Mouse (Mus musculus) hindbrain, embryonic 10.5 days (tissue): ENCODE data around the gene Ugp2. TPM values are rescaled to one million over a fixed set of nuclear protein-coding genes. Genes with fewer than 3 reads are reported as not detected.
"Not testable (repeated sequence)": the region's sequence is repeated elsewhere in the genome, so short reads cannot be mapped to it uniquely, and the experiment has no call there.

Experiments
- DNase-seq: peaks from one replicate; pipeline ENCODE4 v3.0.0-alpha.2; 2017; ENCODE audit warnings: low spot score
- H3K27ac ChIP-seq: fragments of 300-500 bp; sonication (generic); 2 replicates; pipeline ENCODE4 v1.5.1; 2016; ENCODE audit warnings: mild to moderate bottlenecking, moderate library complexity
- H3K27me3 ChIP-seq: fragments of 300-500 bp; sonication (generic); 2 replicates; pipeline ENCODE4 v1.6.1; 2016; ENCODE audit warnings: mild to moderate bottlenecking; ENCODE audit not compliant: poor library complexity, insufficient read depth, severe bottlenecking
- H3K36me3 ChIP-seq: fragments of 300-500 bp; sonication (generic); 2 replicates; pipeline ENCODE4 v1.6.1; 2016; ENCODE audit warnings: mild to moderate bottlenecking, moderate library complexity
- H3K4me1 ChIP-seq: fragments of 300-500 bp; sonication (generic); replicated peaks from 2 replicates; pipeline ENCODE4 v1.6.1; 2016; ENCODE audit warnings: mild to moderate bottlenecking
- H3K4me3 ChIP-seq: fragments of 300-500 bp; sonication (generic); 2 replicates; pipeline ENCODE4 v1.5.1; 2016; ENCODE audit warnings: mild to moderate bottlenecking, moderate library complexity
- H3K9me3 ChIP-seq: fragments of 300-500 bp; sonication (generic); 2 replicates; pipeline ENCODE4 v1.6.1; 2016; ENCODE audit warnings: mild to moderate bottlenecking, moderate library complexity
- WGBS: fragments of 180-500 bp; shearing (Covaris S2); methylation state at CpG from one replicate; pipeline ENCODE4 v1.1.7; 2016; 5-methylcytosine and 5-hydroxymethylcytosine counted together
- polyA plus RNA-seq: library from polyadenylated mRNA; unstranded; fragments of >200 nt; fragmentation: Nextera tagmentation; extraction: Ambion mirVana; gene quantifications from 2 replicates; pipeline ENCODE4 v1.2.1, GENCODE M21; 2016

The Ugp2 gene
- polyA plus RNA-seq, 1 experiment from 2014 or later: 55.7 TPM

- H3K4me3 ChIP-seq: no peak overlapping the region
- no peaks in the 10 kb centered on the region for H3K9me3 ChIP-seq
- 97% methylated on average over 5 of the region's 5 CpGs for WGBS
- DNase-seq: no peak
- peaks cover 83% of the 10 kb centered on the region for H3K36me3 ChIP-seq
- H3K27ac ChIP-seq: no peak overlapping the region
- no peaks in the 10 kb centered on the region for H3K27me3 ChIP-seq
- no peaks in the 10 kb centered on the region for H3K4me1 ChIP-seq
Observed at GRCm38 (mm10) chr11:21325781-21326180, 45.2 kb downstream of the Ugp2 start.

- Histone ChIP-seq H3K36me3 (peaks cover 71% of the 10 kb centered on the region), H3K4me3 (no peak overlapping the region), H3K4me1 (no peaks in the 10 kb centered on the region), H3K9me3 (no peaks in the 10 kb centered on the region), H3K27me3 (no peaks in the 10 kb centered on the region), H3K27ac (no peak overlapping the region)
- no peak for DNase-seq
- 87% methylated on average over 3 of the region's 3 CpGs for WGBS
Observed at GRCm38 (mm10) chr11:21322349-21322748, 48.7 kb downstream of the Ugp2 start.

- no peak overlapping the region for H3K4me3 ChIP-seq
- H3K36me3 ChIP-seq: peaks cover 70% of the 10 kb centered on the region
- no peak overlapping the region for H3K27ac ChIP-seq
- no peaks in the 10 kb centered on the region for H3K27me3 ChIP-seq
- no peaks in the 10 kb centered on the region for H3K9me3 ChIP-seq
- WGBS: 85% methylated on average over 3 of the region's 3 CpGs
- no peak for DNase-seq
- H3K4me1 ChIP-seq: no peaks in the 10 kb centered on the region
Observed at GRCm38 (mm10) chr11:21321577-21321976, 49.4 kb downstream of the Ugp2 start.

- Histone ChIP-seq H3K4me1 (no peaks in the 10 kb centered on the region), H3K36me3 (peaks cover 57% of the 10 kb centered on the region), H3K27me3 (no peaks in the 10 kb centered on the region), H3K9me3 (no peaks in the 10 kb centered on the region), H3K27ac (no peak overlapping the region), H3K4me3 (no peak overlapping the region)
- DNase-seq: no peak
- 91% methylated on average over 9 of the region's 9 CpGs for WGBS
Observed at GRCm38 (mm10) chr11:21313922-21314657, 56.9 kb downstream of the Ugp2 start.

- Histone ChIP-seq H3K4me1 (no peaks in the 10 kb centered on the region), H3K9me3 (no peaks in the 10 kb centered on the region), H3K4me3 (no peak overlapping the region), H3K36me3 (peaks cover 46% of the 10 kb centered on the region), H3K27me3 (no peaks in the 10 kb centered on the region), H3K27ac (no peak overlapping the region)
- WGBS: 64% methylated on average over 6 of the region's 6 CpGs
- DNase-seq: no peak
Observed at GRCm38 (mm10) chr11:21309516-21309915, 61.5 kb downstream of the Ugp2 start.

GRCm38 (mm10) chr11:21308119-21308518 is 62.9 kb downstream of the Ugp2 start:
- no peak overlapping the region for H3K4me3 ChIP-seq
- H3K9me3 ChIP-seq: no peaks in the 10 kb centered on the region
- H3K27ac ChIP-seq: no peak overlapping the region
- no peaks in the 10 kb centered on the region for H3K27me3 ChIP-seq
- peaks cover 34% of the 10 kb centered on the region for H3K36me3 ChIP-seq
- 85% methylated on average over 5 of the region's 5 CpGs for WGBS
- DNase-seq: no peak
- no peaks in the 10 kb centered on the region for H3K4me1 ChIP-seq

- no peak overlapping the region for H3K4me3 ChIP-seq
- H3K27ac ChIP-seq: no peak overlapping the region
- H3K36me3 ChIP-seq: peaks cover 34% of the 10 kb centered on the region
- DNase-seq: no peak
- H3K9me3 ChIP-seq: no peaks in the 10 kb centered on the region
- no peaks in the 10 kb centered on the region for H3K4me1 ChIP-seq
- 89% methylated on average over 5 of the region's 5 CpGs for WGBS
- no peaks in the 10 kb centered on the region for H3K27me3 ChIP-seq
Observed at GRCm38 (mm10) chr11:21307078-21307668, 63.8 kb downstream of the Ugp2 start.

GRCm38 (mm10) chr11:21303619-21304018 is 67.4 kb downstream of the Ugp2 start:
- no peak overlapping the region for H3K27ac ChIP-seq
- peaks cover 50% of the 10 kb centered on the region for H3K36me3 ChIP-seq
- no peak overlapping the region for H3K4me3 ChIP-seq
- no peak for DNase-seq
- WGBS: 86% methylated on average over 3 of the region's 3 CpGs
- no peaks in the 10 kb centered on the region for H3K4me1 ChIP-seq
- no peaks in the 10 kb centered on the region for H3K27me3 ChIP-seq
- H3K9me3 ChIP-seq: no peaks in the 10 kb centered on the region

GRCm38 (mm10) chr11:21295486-21295885 is 75.5 kb downstream of the Ugp2 start:
- no peaks in the 10 kb centered on the region for H3K27me3 ChIP-seq
- DNase-seq: no peak
- 95% methylated on average over 5 of the region's 5 CpGs for WGBS
- H3K9me3 ChIP-seq: no peaks in the 10 kb centered on the region
- H3K27ac ChIP-seq: no peak overlapping the region
- H3K4me3 ChIP-seq: no peak overlapping the region
- H3K36me3 ChIP-seq: peaks cover 38% of the 10 kb centered on the region
- no peaks in the 10 kb centered on the region for H3K4me1 ChIP-seq

GRCm38 (mm10) chr11:21288153-21288552 is 82.8 kb downstream of the Ugp2 start:
- H3K27ac ChIP-seq, H3K36me3 ChIP-seq, H3K27me3 ChIP-seq, H3K9me3 ChIP-seq, H3K4me1 ChIP-seq, H3K4me3 ChIP-seq, DNase-seq: not testable (repeated sequence)
- 95% methylated on average over 2 of the region's 2 CpGs for WGBS

GRCm38 (mm10) chr11:21286391-21286790 is 84.6 kb downstream of the Ugp2 start:
- no peaks in the 10 kb centered on the region for H3K4me1 ChIP-seq
- H3K36me3 ChIP-seq: peaks cover 5% of the 10 kb centered on the region
- H3K9me3 ChIP-seq: no peaks in the 10 kb centered on the region
- H3K4me3 ChIP-seq: no peak overlapping the region
- no peak for DNase-seq
- H3K27ac ChIP-seq: no peak overlapping the region
- 93% methylated on average over 3 of the region's 3 CpGs for WGBS
- no peaks in the 10 kb centered on the region for H3K27me3 ChIP-seq

GRCm38 (mm10) chr11:21276151-21276550 is 94.8 kb downstream of the Ugp2 start:
- H3K9me3 ChIP-seq: no peaks in the 10 kb centered on the region
- no peak overlapping the region for H3K4me3 ChIP-seq
- 86% methylated on average over 2 of the region's 2 CpGs for WGBS
- no peaks in the 10 kb centered on the region for H3K4me1 ChIP-seq
- no peak overlapping the region for H3K27ac ChIP-seq
- DNase-seq: no peak
- H3K36me3 ChIP-seq: peaks cover 50% of the 10 kb centered on the region
- no peaks in the 10 kb centered on the region for H3K27me3 ChIP-seq
